Mouse (Mus musculus): ENCODE results near the gene Tmem132c.
A peak's percentile ranks its signal among the peaks of the same experiment; 100 is the strongest.

Gene Tmem132c

DNA sequence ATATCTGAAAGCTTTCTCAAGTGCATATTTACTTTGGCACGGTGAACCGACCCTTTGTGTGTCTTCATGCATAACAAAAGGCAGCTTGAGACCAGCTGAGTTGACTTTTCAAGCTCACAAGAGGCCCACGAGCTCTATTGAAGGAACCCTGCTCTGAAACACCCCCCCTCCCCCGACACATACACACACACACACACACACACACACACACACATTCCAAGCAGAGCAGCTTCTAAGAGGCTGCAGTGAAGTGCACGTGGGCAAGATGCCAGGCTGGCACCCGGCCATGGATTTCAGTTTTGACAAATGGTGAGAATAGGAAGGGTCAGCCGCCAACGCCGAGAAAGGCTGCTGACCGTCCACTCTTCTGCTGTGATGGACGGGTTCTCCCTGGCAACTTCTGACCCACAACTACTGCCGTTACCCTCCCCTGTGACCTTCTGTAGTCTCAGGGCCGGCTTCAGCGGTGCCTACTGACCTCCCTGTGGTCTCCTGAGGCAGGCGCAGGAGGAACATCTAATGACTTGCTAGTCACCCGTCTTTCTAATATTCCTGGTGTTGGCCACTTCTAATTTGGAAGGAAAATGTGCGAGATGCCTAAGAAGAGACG, 163.9 kb downstream of the Tmem132c start:
- DNase-seq (ENCODE audit: low read depth, low spot score), result no peak

DNA sequence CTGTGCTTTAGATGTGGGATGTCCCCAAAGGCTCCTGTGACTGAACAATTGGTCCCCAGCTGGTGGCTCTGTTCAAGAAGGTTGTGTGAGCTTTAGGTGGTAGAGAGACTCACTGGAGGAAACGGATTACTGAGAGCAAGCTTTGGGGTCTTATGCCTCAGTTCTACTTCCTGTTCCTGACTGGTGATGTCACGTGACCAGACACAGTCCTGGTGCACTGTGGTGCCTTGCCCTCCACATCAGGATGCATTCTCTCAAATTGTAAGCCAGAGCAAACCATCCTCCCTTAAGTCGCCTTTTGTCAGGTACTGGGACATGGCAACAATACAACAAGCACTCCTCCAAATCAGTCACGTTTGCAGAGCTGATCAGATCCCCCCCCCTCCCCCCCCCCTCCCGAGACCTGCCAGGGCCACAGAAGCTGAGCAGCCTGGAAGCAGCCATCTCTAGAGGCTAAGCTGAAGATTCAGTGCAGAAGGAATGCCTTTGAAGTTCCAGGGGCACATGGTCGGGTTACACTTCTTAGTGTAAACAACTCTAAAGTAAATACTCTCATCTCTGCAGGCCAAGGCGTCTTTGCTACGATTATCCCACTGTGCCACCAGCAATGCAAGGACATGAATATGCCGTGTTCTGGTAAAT, 164.5 kb downstream of the Tmem132c start:
- DNase-seq (ENCODE audit: low read depth, low spot score), result peak; percentile 27

DNA sequence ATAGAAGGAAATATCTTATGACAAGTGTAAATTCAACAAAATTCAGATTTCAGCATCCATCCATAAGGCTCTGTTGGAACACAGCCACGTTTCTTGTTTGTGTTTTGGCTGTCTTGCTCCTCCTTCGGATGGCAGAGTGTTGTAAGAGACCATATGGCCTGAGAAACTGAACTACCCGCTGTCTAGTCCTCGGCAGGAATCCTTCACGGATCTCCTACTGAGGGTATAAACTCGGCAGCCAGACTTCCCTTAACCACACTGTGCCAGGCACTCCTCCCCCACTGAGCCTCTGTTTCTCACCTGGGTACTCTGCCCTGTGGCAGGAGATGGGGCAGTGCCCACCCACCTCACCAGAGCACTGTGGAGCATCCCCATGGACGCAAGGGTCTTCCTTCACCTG, 174.9 kb downstream of the Tmem132c start:
- no peak for DNase-seq (ENCODE audit: low read depth, low spot score)

DNA sequence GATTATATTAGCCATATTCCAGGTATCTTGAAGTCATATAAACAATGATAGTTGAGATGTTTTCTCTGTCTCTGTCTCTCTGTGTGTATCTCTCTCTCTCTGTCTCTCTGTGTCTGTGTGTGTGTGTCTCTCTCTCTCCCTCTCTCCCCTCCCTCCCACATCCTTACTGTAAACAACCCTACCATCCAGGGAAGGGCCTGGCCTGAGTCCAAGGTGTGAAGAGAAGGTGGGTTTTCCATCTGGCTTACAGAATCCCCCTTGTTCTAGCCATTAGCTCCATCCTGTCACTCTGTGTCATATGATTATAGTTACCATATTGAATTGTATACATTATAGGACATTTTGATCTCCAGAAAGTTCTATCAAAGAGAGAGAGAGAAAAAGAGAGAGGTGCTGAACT, 182.3 kb downstream of the Tmem132c start:
- DNase-seq (ENCODE audit: low read depth, low spot score), result no peak

DNA sequence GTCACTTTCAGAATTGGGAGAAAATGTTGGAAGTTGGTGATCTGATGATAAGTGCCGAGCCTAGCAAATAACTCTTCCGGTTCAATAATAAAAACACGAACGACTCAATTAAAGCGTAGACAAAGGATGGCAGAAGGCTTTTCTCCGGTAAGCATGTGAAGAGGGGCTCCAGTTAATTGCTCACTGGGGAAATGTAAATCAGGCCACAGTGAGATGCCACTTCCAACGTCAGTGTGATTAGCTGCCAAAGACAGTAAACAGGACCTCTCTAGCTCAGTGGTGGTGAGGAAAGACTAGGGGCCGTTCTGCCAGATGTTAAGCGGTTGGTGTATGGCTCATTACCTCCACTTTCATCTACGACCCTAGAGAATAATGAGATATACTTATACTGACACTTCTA, 187.5 kb downstream of the Tmem132c start:
- DNase-seq (ENCODE audit: low read depth, low spot score), result no peak

DNA sequence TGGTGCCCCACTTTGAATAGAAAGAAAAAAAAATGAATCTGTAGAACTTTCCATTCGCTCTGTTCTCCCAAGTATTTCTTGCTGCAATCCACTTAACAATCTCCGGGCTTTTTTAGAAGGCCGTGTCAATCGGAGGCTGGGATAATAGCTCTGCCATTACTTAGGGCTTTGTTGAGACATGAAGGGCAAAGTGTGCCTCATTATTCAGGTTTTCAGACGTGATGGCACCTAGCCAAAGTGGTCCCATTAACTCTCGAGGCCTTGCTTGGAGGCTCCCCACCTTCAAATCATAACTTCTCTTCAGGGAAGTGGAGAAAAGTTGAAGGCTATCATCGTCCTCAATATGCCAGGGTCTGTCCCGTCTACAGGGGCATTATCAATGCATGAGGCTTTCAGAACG, 190.0 kb downstream of the Tmem132c start:
- DNase-seq (ENCODE audit: low read depth, low spot score), result no peak

DNA sequence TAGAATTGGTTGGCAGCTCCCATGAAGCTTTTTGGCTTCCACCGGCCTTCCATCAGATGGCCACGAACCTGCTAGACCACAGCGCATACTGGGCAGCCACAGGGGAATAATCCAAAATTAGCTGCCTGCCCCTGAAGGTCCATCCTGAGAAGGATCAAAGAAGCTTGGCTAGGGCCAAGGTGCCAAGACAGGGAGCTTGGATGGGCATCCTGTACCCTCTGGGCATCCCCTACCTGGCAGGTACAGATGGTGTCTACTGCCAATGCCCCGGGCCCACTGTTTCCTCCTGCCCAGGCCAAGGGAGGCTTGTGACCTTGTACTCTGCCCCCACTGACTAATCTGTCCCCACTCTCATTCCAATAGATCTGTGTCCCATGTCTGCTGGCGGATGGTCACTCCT, 195.2 kb downstream of the Tmem132c start:
- DNase-seq (ENCODE audit: low read depth, low spot score), result no peak

DNA sequence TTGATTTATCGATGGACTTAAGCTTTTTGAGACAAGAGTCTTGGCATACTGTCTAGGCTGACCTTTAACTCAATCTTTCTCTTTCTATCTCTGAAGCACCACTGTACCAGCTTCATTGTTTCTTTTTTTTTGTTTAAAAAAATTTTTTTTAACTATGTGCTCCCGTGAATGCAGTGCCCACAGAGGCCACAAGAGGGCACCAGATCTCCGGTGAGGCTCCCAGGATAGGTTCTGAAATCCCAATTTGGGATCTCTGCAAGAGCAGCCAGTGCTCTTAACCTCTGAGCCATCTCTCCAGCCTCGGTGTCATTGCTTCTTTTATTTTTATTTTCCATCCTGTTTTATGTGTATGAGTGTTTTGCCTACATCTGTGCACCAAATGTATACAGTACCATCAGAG, 197.0 kb downstream of the Tmem132c start:
- DNase-seq (ENCODE audit: low read depth, low spot score), result no peak

DNA sequence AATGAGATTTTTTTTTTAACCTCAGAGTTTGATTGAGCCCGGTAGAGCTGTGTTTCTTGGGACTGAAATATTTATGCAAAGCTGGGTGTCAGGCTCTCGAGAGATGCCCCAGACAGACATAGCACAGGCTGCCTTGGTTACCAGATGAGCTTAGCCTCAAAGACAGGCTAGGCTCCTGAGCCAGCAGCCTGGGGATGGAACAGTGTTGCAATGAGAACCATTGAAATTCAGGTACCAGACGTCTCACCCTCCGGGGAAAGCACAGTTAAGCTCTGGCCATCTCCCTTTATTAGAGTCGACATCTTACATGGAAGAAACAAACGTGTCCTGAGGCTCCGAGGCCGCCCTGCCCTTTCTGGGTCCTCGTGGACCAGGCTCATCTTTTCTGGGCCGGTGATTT, 200.4 kb downstream of the Tmem132c start:
- no peak for DNase-seq (ENCODE audit: low read depth, low spot score)

DNA sequence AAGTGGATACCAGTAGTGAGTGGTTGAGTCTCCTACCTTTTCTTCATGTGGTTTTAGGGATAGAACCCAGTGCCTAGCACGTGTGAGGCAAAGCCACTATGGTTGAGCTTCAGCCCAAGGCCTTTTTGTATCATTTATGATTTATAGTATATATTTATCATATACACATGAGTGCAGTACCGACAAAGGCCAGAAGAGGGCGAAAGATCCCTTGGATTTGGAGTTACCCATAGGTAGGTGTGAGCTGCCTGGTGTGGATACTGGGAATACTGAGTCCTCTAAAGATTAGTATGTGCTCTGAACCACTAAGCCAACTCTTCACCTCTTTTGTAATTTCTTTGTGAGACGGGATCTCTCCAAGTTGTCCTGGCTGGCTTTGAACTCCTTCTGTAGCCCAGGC, 212.0 kb downstream of the Tmem132c start:
- no peak for DNase-seq (ENCODE audit: low read depth, low spot score)

DNA sequence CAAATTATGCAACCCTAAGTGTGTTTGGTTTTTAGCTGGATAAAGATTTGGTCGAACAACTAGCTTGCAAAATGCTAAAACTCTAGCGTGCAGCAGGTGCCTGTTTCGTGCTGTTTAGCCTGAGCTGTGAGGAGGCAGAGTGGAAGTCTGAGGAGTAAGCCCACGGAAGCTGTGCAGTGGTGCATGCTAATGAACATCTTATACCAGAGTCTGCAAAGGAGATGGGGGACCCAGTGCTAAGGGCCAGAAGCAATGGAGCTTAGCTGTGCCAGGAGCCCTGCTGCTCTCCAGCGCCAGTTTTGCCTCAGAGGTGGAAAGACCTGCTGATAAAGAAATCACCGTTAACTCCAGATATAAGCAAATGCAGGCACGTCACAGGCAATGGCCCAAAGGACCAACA, 212.5 kb downstream of the Tmem132c start:
- no peak for DNase-seq (ENCODE audit: low read depth, low spot score)

DNA sequence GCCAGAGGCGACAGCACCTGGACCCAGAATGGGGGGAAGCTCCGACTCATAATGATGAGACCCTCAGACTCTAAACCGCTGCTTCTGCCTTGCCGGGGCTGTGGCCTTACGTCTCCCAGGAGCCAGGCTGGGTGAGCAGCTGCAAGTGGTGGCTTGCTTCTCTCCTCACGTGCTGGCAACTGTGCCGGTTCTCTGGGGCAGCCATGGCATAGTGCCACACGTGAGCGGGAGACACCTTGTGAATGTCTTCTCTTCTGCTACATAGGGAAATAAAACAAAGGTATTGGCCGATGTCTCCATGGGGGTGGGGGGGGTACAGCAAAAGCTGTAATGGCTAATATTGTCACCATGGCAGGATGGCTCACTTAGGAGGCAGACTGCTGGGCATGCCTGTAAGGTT, 214.5 kb downstream of the Tmem132c start:
- no peak for DNase-seq (ENCODE audit: low read depth, low spot score)

DNA sequence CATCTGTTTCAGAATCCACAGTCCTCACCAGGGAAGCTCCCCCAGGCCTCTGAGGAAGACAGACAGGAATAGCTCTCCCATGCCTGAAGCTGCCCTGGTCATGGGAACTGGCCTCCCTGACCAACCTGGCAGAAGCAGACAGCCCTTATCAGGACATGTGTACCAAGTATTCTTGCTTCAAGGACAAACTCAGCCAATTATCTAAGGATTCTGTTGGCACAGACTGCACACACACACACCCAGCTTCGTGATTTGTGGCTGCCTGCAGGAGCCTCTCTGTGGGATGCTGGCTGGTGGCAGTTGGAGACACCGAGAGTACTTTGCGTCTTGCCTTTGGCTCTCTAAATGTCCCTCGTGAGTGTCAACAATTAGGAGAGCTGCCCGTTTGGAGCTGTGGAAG, 226.5 kb downstream of the Tmem132c start:
- DNase-seq (ENCODE audit: low read depth, low spot score), result no peak

DNA sequence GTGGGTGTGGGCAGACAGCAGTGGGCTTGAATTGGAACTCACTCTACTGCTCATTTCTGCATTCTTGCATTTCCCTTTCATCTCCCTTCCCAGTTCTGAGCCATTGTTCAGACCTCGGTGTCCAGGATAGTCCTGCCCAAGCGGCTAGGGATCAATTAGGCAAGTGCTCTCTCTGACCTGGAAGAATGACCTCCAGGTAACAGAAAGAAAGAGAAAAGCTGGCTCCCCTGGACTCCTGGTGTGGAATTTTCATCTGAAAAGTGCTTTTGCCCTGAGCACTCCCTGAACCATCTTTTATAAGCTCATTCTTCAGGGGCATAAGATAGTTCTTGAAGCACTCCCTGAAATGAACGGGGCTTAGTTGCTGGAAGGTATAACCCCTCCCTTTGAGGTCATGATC, 228.7 kb downstream of the Tmem132c start:
- no peak for DNase-seq (ENCODE audit: low read depth, low spot score)

DNA sequence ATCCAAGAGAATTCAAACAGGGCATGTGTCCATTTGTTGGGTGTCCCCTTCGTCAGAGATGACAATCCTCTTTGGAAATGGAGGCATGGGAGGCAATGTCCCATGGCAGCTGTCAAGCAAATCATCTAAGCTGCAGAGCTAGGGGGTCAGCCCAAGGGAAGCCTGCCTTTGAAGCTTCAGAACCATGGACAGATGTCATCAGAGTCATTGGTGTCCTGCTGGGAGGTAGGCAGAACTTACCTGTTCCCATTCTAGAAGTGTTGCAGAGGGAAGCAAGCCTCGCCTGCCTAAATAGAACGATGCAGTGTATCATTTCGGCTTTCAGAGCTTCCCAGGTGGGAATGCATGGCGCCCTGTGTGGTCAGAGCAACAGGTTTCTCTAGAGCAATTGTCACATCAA, 230.3 kb downstream of the Tmem132c start:
- DNase-seq (ENCODE audit: low read depth, low spot score), result no peak

DNA sequence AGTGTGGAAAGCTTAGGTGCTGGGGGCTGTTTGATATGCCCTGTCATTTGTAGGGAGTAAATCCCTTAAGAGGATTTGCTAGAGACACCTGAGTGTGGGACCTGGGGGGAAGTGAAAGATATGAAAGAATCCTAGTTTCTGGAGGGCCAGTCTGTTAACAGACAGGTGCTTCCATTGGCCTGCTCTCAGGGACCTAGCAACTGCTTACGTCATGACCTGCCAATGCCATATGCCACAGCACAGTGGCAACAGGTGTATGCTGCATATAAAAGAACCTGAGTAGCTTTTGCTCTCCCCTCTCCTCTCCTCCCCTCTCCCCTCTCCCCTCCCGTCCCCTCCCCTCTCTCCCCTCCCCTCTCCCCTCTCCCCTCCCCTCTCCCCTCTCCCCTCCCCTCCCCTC, 232.1 kb downstream of the Tmem132c start:
- no peak for DNase-seq (ENCODE audit: low read depth, low spot score)

DNA sequence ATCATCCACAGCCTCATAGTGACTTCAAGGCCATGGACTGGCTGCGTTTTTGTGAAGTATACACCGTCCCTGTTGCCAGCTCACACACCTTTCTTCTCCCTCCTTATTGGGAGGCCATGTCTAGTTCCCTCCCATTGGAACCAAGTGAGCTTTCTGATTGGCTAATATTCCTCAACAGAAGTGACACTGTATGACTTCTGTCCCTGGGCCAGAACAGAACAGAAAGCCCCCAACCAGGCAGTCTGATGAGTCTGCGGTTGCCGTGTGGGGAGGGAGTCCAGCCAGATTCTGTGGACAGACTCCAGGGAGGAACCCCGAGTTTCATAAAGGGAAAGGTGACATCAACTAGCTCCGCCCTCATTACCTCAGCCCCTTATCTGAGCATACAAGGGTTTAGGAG, 233.2 kb downstream of the Tmem132c start:
- DNase-seq (ENCODE audit: low read depth, low spot score), result no peak

DNA sequence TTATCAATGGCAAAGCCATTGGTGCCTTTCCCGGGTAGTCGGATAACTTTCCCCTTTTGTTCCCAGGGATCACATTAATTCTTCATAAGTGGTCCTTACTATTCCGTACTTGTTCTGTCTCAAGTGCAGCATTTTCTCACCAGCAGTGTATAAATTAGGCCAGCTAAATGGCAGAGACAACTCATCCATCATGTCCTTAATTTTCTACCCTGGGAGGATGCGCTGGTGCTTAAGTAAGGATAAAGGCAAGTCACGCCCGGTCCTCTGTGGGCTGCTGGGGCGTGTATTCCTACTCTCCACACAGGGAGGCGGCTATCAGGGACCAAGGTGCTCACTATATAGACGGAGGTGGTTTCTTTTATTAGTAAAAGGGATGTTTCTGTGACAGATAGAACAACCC, 236.2 kb downstream of the Tmem132c start:
- DNase-seq (ENCODE audit: low read depth, low spot score), result no peak

DNA sequence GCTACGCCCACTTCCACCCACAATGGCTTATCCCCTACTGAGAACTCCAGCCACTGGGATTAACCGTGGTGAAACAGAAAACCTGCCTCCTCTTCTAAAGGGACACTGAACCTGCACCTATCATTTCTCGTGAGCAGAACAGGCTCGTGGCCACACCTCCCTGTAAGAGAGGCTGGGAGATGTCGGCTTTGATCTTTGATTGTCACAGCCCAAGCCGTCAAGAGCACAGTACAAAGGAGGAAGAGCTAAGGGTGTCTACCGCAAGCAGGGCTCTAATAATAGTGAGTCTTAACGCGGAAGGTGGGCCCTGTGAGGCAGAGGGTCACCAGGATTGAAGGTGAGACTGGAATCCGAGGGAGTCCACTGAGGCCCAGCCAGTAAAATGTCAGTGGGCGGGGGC, 236.7 kb downstream of the Tmem132c start:
- no peak for DNase-seq (ENCODE audit: low read depth, low spot score)

DNA sequence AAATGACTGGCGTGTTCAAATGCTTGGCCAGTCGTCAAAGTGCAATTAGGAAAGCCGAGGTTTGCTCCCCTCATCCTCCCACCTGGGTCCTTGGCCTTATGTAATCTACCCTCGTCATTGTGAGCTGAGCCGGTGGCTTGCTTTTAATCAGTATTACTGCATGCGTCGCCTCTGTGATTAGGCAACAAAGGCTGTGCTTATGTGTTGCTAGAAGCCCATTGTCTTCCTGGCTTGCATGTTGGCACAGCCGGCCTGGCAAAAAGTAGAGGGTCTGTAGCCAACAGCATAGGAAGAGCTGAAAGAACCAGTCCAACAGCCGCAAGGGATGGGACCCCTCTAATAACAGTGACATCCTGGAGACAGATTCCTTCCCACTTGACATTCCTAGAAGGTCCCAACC, 239.3 kb downstream of the Tmem132c start:
- no peak for DNase-seq (ENCODE audit: low read depth, low spot score)

DNA sequence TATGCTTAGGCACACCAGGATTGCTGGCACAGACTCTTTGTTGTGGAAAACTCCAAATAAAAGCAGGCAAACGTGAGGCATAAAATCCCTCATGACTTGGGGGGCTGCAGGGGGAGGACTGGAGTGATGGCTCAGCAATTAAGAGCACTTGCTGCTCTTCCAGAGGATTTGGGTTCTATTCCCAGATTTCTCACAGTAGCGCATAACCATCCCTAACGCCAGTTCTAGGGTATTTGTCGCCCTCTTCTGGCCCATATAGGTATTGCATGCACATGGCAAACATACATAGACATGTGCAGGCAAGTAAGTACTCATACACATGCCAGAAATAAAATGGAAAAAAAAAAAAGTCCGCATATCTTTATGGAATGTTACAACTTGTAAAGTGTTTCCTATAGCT, 239.8 kb downstream of the Tmem132c start:
- DNase-seq (ENCODE audit: low read depth, low spot score), result peak; percentile 38

DNA sequence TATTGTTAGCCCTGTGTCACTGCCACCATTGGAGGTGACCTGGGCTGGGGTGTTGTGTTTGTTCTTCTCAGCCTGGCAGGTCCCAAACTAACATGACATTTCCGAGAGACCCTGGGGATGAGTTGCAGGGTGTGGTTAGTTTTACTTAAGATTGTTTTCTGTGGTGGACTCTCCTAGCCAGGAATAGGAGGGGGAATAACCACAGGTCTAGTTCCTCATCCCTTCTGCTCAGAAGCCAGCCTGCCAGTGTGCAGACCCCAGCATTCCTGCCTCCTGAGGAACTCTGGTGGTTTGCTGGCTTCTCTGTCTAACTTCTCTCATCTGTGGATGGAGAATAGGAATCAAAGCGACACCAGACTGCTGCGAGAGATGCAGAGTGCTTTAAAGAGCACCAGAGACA, 240.7 kb downstream of the Tmem132c start:
- no peak for DNase-seq (ENCODE audit: low read depth, low spot score)

DNA sequence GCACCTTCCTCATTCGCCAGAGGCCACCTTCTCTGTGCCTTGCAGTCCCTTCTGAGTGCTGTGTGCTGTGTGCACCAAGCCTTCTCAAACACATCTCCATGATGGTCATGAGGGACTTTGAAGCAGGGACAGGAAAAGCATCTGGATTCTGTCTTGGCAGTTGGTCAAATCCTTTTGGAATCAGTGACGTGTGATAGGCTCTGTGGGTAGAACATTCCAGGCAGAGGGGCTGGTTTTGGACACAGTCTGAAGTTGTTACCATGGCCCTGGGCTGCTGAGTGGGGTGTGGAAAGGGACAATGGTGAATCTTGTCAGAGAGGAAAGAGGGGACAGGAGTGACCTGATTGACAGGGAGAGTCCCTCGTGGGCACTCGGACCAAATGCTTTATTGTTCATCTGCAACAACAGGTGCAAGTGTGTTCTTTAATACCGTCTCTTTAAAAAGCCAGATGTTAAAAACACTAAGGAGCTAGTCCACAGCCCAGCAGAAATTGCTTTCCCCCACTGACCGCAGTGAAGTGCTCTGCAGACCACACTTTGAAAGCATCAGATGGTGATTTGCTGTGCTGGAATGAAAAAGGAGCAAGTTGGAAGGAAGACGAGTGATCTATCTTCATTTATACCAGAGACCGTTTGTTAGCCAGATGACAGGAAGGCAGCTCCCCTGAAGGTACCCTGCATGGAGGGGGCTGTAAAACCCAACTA, 242.5 kb downstream of the Tmem132c start:
- peak; percentile 32 for DNase-seq (ENCODE audit: low read depth, low spot score)

All from embryo, embryonic 11.5 days (tissue).